Mouse (Mus musculus) heart, embryonic 13.5 days (tissue): ENCODE data around the gene Edaradd. TPM values are rescaled to one million over a fixed set of nuclear protein-coding genes. Genes with fewer than 3 reads are reported as not detected.

Experiments used
- ATAC-seq: fragments of 200-750 bp; cut with Nextera tagmentation; 2 replicates; pipeline ENCODE4 v1.8.0; 2017; ENCODE audit warnings: moderate TSS enrichment; ENCODE audit not compliant: insufficient number of reproducible peaks, low FRiP score, low TSS enrichment; ENCODE audit errors: extremely low read depth
- H3K27ac ChIP-seq: fragments of 300-500 bp; sonication (generic); replicated peaks from 2 replicates; pipeline ENCODE4 v1.5.1; 2015; ENCODE audit warnings: moderate library complexity, mild to moderate bottlenecking, inconsistent platforms
- H3K27me3 ChIP-seq: fragments of 300-500 bp; sonication (generic); replicated peaks from 2 replicates; pipeline ENCODE4 v1.6.1; 2015; ENCODE audit warnings: mild to moderate bottlenecking, inconsistent platforms
- H3K36me3 ChIP-seq: fragments of 300-500 bp; sonication (generic); 2 replicates; pipeline ENCODE4 v1.6.1; 2015; ENCODE audit warnings: mild to moderate bottlenecking, inconsistent platforms
- H3K4me1 ChIP-seq: fragments of 300-500 bp; sonication (generic); 2 replicates; pipeline ENCODE4 v1.6.1; 2015; ENCODE audit warnings: inconsistent platforms
- H3K4me2 ChIP-seq: fragments of 300-500 bp; sonication (generic); 2 replicates; pipeline ENCODE4 v1.6.1; 2015; ENCODE audit warnings: inconsistent platforms, mild to moderate bottlenecking, moderate library complexity
- H3K4me3 ChIP-seq: fragments of 300-500 bp; sonication (generic); 2 replicates; pipeline ENCODE4 v1.5.1; 2015; ENCODE audit warnings: moderate library complexity, mild to moderate bottlenecking, inconsistent platforms
- H3K9ac ChIP-seq: fragments of 300-500 bp; sonication (generic); 2 replicates; pipeline ENCODE4 v1.6.1; 2015; ENCODE audit warnings: inconsistent platforms, mild to moderate bottlenecking, moderate library complexity
- H3K9me3 ChIP-seq: fragments of 300-500 bp; sonication (generic); 2 replicates; pipeline ENCODE4 v1.6.1; 2016; ENCODE audit warnings: inconsistent platforms
- WGBS: fragments of 180-500 bp; shearing (Covaris S2); methylation state at CpG from one replicate; pipeline ENCODE4 v1.1.7; 2015; ENCODE audit warnings: mixed read lengths; 5-methylcytosine and 5-hydroxymethylcytosine counted together
- polyA plus RNA-seq: library from polyadenylated mRNA; unstranded; fragments of >200 nt; fragmentation: Nextera tagmentation; extraction: Ambion mirVana; gene quantifications from 2 replicates; pipeline ENCODE4 v1.2.1, GENCODE M21; 2015

Gene Edaradd
- polyA plus RNA-seq, 1 experiment from 2014 or later, result 0.49 TPM

DNA sequence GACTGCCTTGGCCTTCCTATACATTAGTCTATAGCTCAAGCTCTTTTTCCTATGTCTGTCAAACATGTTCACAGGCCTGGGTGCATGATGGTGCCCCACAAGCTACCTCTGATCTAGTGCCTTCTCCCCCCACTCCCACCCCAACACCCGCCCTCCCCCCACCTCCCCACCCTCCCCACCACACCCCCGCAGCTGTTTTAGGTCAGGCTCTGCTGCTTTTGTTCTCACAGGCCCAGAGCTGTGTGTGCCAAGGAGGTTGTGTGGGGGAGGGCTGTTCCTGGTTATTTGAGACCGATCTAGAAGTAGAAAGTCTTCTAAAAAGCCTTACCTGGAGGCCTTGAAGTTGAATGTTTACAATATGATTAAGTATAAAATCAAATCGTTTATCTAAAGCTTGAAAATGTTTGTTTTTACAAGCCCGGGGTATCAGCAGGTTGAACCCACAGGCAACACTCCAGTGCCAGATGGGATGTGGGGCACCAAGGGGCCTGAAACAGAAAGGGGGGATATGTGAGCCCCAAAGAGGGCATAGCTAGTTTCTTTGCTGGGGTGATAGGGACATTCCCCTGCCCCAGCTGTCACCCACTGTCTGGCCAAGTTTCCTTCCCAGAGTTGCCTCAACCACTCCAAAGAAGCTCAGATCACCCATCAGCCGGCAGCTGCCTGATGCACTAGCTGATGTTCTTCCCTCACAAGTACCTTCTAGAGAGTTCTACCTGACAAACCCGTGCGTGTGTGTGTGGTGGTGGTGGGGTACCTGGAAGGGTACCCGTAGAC lies 8.9 kb downstream of the Edaradd start:
- H3K4me2 ChIP-seq, result no peak overlapping the region
- H3K4me1 ChIP-seq, result no peaks in the 10 kb centered on the region
- 66% methylated on average over 9 of the region's 9 CpGs for WGBS
- no peaks in the 10 kb centered on the region for H3K36me3 ChIP-seq
- H3K4me3 ChIP-seq, result no peak overlapping the region
- H3K9ac ChIP-seq, result no peak overlapping the region
- no peaks in the 10 kb centered on the region for H3K9me3 ChIP-seq
- H3K27me3 ChIP-seq, result no peaks in the 10 kb centered on the region
- H3K27ac ChIP-seq, result no peak overlapping the region
- no peak for ATAC-seq

- Histone ChIP-seq H3K4me3 (no peak overlapping the region), H3K4me1 (peaks cover 8% of the 10 kb centered on the region), H3K9me3 (no peaks in the 10 kb centered on the region), H3K27ac (no peak overlapping the region), H3K4me2 (no peak overlapping the region), H3K9ac (no peak overlapping the region), H3K36me3 (no peaks in the 10 kb centered on the region), H3K27me3 (no peaks in the 10 kb centered on the region)
- WGBS, result 83% methylated on average over 6 of the region's 6 CpGs
- ATAC-seq, result no peak
Observed at GRCm38 (mm10) chr13:12510032-12510431, 10.2 kb downstream of the Edaradd start.

DNA sequence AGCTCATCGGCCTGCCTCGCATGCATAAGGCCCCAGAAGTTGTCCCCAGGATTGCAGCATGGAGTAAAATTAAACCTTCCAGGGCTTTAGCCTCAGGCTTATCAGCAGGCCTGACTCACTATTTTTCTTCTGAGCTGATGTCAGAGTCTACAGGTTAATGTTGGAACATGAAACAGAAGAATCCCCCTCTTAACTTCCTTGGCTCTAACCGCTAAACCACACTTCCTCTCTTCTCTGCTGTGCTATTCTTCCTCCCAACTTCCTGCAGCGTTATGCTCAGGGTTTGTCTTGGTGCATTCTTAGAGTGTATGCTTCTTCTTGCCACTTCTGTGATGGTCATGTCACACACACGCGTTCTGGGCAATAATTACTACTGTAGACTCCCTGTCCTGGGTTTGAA lies 12.8 kb downstream of the Edaradd start:
- no peak overlapping the region for H3K9ac ChIP-seq
- H3K4me1 ChIP-seq, result peaks cover 14% of the 10 kb centered on the region
- no peaks in the 10 kb centered on the region for H3K27me3 ChIP-seq
- no peaks in the 10 kb centered on the region for H3K9me3 ChIP-seq
- no peak for ATAC-seq
- WGBS, result 78% methylated on average over 6 of the region's 6 CpGs
- no peaks in the 10 kb centered on the region for H3K36me3 ChIP-seq
- H3K27ac ChIP-seq, result no peak overlapping the region
- H3K4me3 ChIP-seq, result no peak overlapping the region
- H3K4me2 ChIP-seq, result no peak overlapping the region

DNA sequence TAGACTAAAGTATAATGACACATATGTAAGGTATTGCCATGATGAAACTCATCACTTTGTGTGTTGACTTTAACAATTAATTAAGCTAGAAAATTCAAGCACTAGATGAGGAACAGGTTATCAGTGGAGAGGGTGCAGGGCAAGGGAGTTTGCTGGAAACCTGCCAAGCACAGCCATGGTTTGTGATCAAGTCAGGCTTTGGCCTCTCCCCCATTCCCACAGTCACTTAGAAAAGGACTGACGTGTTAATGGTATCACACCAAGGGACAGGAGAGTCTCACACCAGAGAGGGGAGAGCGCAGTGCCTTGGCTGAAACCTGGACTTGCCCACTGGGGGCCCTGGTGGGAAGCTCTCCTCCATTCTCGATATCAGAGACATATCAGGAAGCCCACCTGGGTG lies 14.9 kb downstream of the Edaradd start:
- Histone ChIP-seq H3K4me3 (no peak overlapping the region), H3K9me3 (no peaks in the 10 kb centered on the region), H3K4me2 (no peak overlapping the region), H3K4me1 (peaks cover 14% of the 10 kb centered on the region), H3K36me3 (no peaks in the 10 kb centered on the region), H3K27me3 (no peaks in the 10 kb centered on the region), H3K27ac (no peak overlapping the region), H3K9ac (no peak overlapping the region)
- no peak for ATAC-seq
- 59% methylated on average over 3 of the region's 3 CpGs for WGBS

DNA sequence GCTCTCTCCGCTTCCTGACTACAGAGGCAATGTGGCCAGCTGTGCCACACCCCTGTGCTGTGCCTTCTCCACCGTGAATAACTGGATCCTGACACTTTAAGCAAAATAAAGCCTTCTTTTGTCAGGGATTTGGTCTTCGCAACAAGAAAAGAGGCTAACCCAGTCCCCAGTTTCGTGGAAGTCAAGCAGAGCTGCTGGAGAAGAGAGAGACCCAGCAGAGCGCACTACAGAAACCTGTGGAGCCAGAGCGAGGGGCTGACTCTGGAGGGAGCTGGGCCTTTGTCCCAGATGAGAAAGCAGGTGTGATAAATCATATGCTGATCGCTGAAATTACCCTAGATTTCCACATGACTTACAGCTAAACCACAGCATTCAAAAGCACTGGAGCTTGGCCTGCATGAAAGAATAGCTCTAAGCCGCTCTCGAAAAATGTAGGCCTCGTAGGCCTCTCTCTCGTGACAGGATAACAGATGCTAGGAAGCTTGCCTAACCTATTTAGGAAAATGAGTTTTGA lies 16.9 kb downstream of the Edaradd start:
- peak overlapping the region; percentile 37; the same call in 1 of the 2 replicates for H3K9ac ChIP-seq
- H3K9me3 ChIP-seq, result no peaks in the 10 kb centered on the region
- H3K4me2 ChIP-seq, result no peak overlapping the region
- H3K27me3 ChIP-seq, result no peaks in the 10 kb centered on the region
- H3K4me3 ChIP-seq, result no peak overlapping the region
- whole genome bisulfite sequencing, result 67% methylated on average over 11 of the region's 11 CpGs
- no peaks in the 10 kb centered on the region for H3K36me3 ChIP-seq
- ATAC-seq, result no peak
- peaks cover 14% of the 10 kb centered on the region for H3K4me1 ChIP-seq
- H3K27ac ChIP-seq, result no peak overlapping the region

DNA sequence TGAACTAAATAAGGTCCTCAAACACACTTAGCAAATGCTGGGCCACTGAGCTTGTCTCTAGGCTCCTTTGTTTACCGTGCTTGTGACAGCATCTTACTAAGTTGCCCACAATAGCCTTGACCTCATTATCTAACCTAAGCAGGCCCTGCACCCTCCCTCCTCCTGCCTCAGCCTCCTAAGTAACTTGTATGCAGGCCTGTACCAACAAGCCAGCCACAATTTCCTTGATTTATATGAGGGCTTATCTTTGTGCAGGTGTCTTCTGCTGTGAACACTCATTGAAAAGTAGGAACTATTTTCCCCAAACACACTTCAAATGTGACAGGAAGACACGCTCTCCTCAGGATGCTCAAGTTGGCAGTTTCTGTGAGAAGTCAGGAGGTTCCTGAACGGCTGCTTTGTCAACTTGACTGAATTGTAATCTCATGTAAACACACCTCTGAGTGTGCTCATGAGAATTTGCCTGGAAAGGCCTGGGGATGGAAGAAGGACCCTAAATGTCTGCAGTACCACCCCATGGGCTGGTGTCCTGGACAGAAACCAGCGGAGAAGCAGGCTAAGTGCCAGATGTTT lies 17.5 kb downstream of the Edaradd start:
- Histone ChIP-seq H3K9me3 (no peaks in the 10 kb centered on the region), H3K27me3 (no peaks in the 10 kb centered on the region), H3K4me1 (peaks cover 14% of the 10 kb centered on the region), H3K27ac (no peak overlapping the region), H3K4me2 (no peak overlapping the region), H3K9ac (no peak overlapping the region), H3K4me3 (no peak overlapping the region), H3K36me3 (no peaks in the 10 kb centered on the region)
- no peak for ATAC-seq
- WGBS, result 47% methylated on average over 4 of the region's 4 CpGs

GRCm38 (mm10) chr13:12499107-12499506 lies 21.1 kb downstream of the Edaradd start:
- Histone ChIP-seq H3K9me3 (no peaks in the 10 kb centered on the region), H3K9ac (no peak overlapping the region), H3K4me3 (no peak overlapping the region), H3K4me1 (peaks cover 6% of the 10 kb centered on the region; the same call in 1 of the 2 replicates), H3K27me3 (no peaks in the 10 kb centered on the region), H3K36me3 (no peaks in the 10 kb centered on the region), H3K27ac (no peak overlapping the region), H3K4me2 (no peak overlapping the region)
- no peak for ATAC-seq
- WGBS, result 78% methylated on average over 7 of the region's 7 CpGs

GRCm38 (mm10) chr13:12497809-12498208 lies 22.4 kb downstream of the Edaradd start:
- no peaks in the 10 kb centered on the region for H3K4me1 ChIP-seq
- no peak overlapping the region for H3K27ac ChIP-seq
- no peaks in the 10 kb centered on the region for H3K27me3 ChIP-seq
- no peak overlapping the region for H3K4me3 ChIP-seq
- no peak overlapping the region for H3K4me2 ChIP-seq
- ATAC-seq, result no peak
- no peaks in the 10 kb centered on the region for H3K9me3 ChIP-seq
- no peaks in the 10 kb centered on the region for H3K36me3 ChIP-seq
- 57% methylated on average over 8 of the region's 8 CpGs for WGBS
- H3K9ac ChIP-seq, result no peak overlapping the region

GRCm38 (mm10) chr13:12494750-12495149 lies 25.5 kb downstream of the Edaradd start:
- no peaks in the 10 kb centered on the region for H3K27me3 ChIP-seq
- no peaks in the 10 kb centered on the region for H3K9me3 ChIP-seq
- ATAC-seq, result no peak
- H3K27ac ChIP-seq, result no peak overlapping the region
- H3K4me2 ChIP-seq, result no peak overlapping the region
- H3K4me3 ChIP-seq, result no peak overlapping the region
- no peaks in the 10 kb centered on the region for H3K4me1 ChIP-seq
- no peak overlapping the region for H3K9ac ChIP-seq
- H3K36me3 ChIP-seq, result no peaks in the 10 kb centered on the region
- WGBS, result 81% methylated on average over 9 of the region's 9 CpGs

- ATAC-seq, result no peak
- Histone ChIP-seq H3K27me3 (no peaks in the 10 kb centered on the region), H3K4me3 (no peak overlapping the region), H3K36me3 (no peaks in the 10 kb centered on the region), H3K27ac (no peak overlapping the region), H3K9me3 (no peaks in the 10 kb centered on the region), H3K4me1 (no peaks in the 10 kb centered on the region), H3K4me2 (no peak overlapping the region), H3K9ac (no peak overlapping the region)
- WGBS, result 81% methylated on average over 3 of the region's 3 CpGs
Observed at GRCm38 (mm10) chr13:12492515-12492914, 27.7 kb downstream of the Edaradd start.

GRCm38 (mm10) chr13:12485640-12486039 lies 34.6 kb downstream of the Edaradd start:
- no peaks in the 10 kb centered on the region for H3K27me3 ChIP-seq
- H3K9me3 ChIP-seq, result no peaks in the 10 kb centered on the region
- H3K27ac ChIP-seq, result no peak overlapping the region
- no peaks in the 10 kb centered on the region for H3K4me1 ChIP-seq
- WGBS, result 72% methylated on average over 7 of the region's 7 CpGs
- H3K9ac ChIP-seq, result no peak overlapping the region
- H3K4me2 ChIP-seq, result no peak overlapping the region
- H3K36me3 ChIP-seq, result no peaks in the 10 kb centered on the region
- no peak overlapping the region for H3K4me3 ChIP-seq
- ATAC-seq, result no peak

- Histone ChIP-seq H3K27me3 (no peaks in the 10 kb centered on the region), H3K27ac (no peak overlapping the region), H3K4me3 (no peak overlapping the region), H3K9ac (no peak overlapping the region), H3K9me3 (no peaks in the 10 kb centered on the region), H3K4me2 (no peak overlapping the region), H3K36me3 (no peaks in the 10 kb centered on the region), H3K4me1 (no peaks in the 10 kb centered on the region)
- WGBS, result 60% methylated on average over 2 of the region's 2 CpGs
- no peak for ATAC-seq
Observed at GRCm38 (mm10) chr13:12485197-12485596, 35.0 kb downstream of the Edaradd start.
